Mouse (Mus musculus) midbrain, embryonic 12.5 days (tissue): ENCODE measurements at regions not wholly inside any gene's neighbourhood (a gene's known extent, or its start where the extent isn't known, plus 50 kb on each side); places are given as distances from the start of the nearest gene placed in this dataset.

Source experiments
- ATAC-seq: fragments of 200-750 bp; cut with Nextera tagmentation; 2 replicates; pipeline ENCODE4 v1.8.0; 2017; ENCODE audit warnings: low read depth, moderate TSS enrichment, moderate library complexity; ENCODE audit not compliant: low FRiP score
- H3K27ac ChIP-seq: fragments of 300-500 bp; sonication (generic); replicated peaks from 2 replicates; pipeline ENCODE4 v1.5.1; 2016; ENCODE audit warnings: mild to moderate bottlenecking
- H3K27me3 ChIP-seq: fragments of 300-500 bp; sonication (generic); 2 replicates; pipeline ENCODE4 v1.6.1; 2016; ENCODE audit warnings: mild to moderate bottlenecking
- H3K36me3 ChIP-seq: fragments of 300-500 bp; sonication (generic); 2 replicates; pipeline ENCODE4 v1.6.1; 2016
- H3K4me1 ChIP-seq: fragments of 300-500 bp; sonication (generic); 2 replicates; pipeline ENCODE4 v1.6.1; 2016
- H3K4me2 ChIP-seq: fragments of 300-500 bp; sonication (generic); replicated peaks from 2 replicates; pipeline ENCODE4 v1.6.1; 2016; ENCODE audit warnings: mild to moderate bottlenecking, moderate library complexity
- H3K4me3 ChIP-seq: fragments of 300-500 bp; sonication (generic); 2 replicates; pipeline ENCODE4 v1.5.1; 2016; ENCODE audit warnings: mild to moderate bottlenecking
- H3K9ac ChIP-seq: fragments of 300-500 bp; sonication (generic); replicated peaks from 2 replicates; pipeline ENCODE4 v1.6.1; 2016; ENCODE audit warnings: mild to moderate bottlenecking, moderate library complexity
- H3K9me3 ChIP-seq: fragments of 300-500 bp; sonication (generic); 2 replicates; pipeline ENCODE4 v1.6.1; 2016; ENCODE audit warnings: mild to moderate bottlenecking
- WGBS: fragments of 180-500 bp; shearing (Covaris S2); methylation state at CpG from one replicate; pipeline ENCODE4 v1.1.7; 2016; 5-methylcytosine and 5-hydroxymethylcytosine counted together

- Histone ChIP-seq H3K9me3 (no peaks in the 10 kb centered on the region), H3K4me1 (peaks cover 10% of the 10 kb centered on the region), H3K4me2 (no peak overlapping the region), H3K36me3 (no peaks in the 10 kb centered on the region), H3K27me3 (peaks cover 9% of the 10 kb centered on the region; the same call in 1 of the 2 replicates), H3K9ac (no peak overlapping the region), H3K4me3 (no peak overlapping the region), H3K27ac (no peak overlapping the region)
- WGBS, result 33% methylated on average over 10 of the region's 10 CpGs
- no peak for ATAC-seq
These were observed 183.7 kb downstream of the Bcl2l11 start for GRCm38 (mm10) chr2:128309541-128310030.

- Histone ChIP-seq H3K4me3 (no peak overlapping the region), H3K36me3 (no peaks in the 10 kb centered on the region), H3K9ac (no peak overlapping the region), H3K4me1 (peaks cover 9% of the 10 kb centered on the region), H3K27ac (no peak overlapping the region), H3K27me3 (peaks cover 9% of the 10 kb centered on the region; the same call in 1 of the 2 replicates), H3K9me3 (no peaks in the 10 kb centered on the region), H3K4me2 (no peak overlapping the region)
- WGBS, result 30% methylated on average over 5 of the region's 5 CpGs
- no peak for ATAC-seq
These were observed 184.2 kb downstream of the Bcl2l11 start for GRCm38 (mm10) chr2:128310081-128310480.

GRCm38 (mm10) chr2:128312084-128312594, 186.3 kb downstream of the Bcl2l11 start:
- peak; percentile 27; the same call in 1 of the 2 replicates for ATAC-seq
- Histone ChIP-seq H3K4me3 (peak overlapping the region; percentile 25), H3K9ac (0 out of 2 replicates have a peak overlapping the region, but pooled peaks have one; percentile 31), H3K27me3 (peaks cover 9% of the 10 kb centered on the region; the same call in 1 of the 2 replicates), H3K27ac (no peak overlapping the region), H3K9me3 (no peaks in the 10 kb centered on the region), H3K4me2 (peak overlapping the region; percentile 49), H3K36me3 (no peaks in the 10 kb centered on the region), H3K4me1 (peaks cover 9% of the 10 kb centered on the region)
- whole genome bisulfite sequencing, result 4% methylated on average over 14 of the region's 14 CpGs

DNA sequence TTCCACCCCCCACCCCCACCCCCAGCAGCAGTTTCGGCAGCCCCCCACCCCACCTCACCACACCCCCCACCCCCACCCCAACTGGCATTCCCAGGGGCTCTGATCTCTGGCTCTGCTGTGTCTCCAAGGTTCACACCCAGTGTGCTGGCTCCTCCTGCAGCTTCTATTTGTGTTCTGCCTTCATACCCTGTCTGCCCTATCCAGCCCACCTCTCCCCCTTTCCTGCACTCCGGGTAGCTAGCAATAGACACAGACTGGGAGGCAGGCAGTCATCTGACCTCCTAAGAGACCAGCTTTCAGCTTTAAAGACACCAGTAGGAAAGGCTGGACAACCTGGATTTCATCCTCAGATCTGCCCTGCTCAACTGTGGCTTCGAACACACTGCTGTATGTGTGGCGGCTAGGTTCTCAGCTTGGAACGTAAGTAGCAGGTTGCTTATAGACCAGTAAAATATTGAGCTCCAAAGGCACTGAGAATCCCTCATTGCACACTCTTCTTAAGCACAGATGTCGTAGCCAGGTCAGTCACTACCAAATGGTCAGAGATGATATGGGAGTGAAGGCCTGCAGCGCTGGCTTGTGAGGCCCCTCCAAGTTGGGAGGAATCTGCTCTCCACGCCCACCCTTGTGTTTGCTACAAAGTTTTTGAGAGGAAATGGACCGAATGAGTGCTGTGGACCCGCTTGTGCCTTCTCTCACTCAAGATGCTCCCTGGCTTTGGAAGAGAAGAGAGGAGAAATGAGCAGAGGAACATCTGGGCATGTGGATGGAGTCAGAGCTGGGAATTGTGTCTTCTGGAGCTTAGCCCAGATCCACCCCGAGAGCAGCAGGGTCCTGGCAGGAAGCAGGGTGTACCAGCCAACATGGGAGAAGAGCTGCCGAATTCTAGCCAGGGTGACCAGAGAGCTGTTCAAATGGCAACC, 187.1 kb downstream of the Bcl2l11 start:
- Histone ChIP-seq H3K27me3 (peaks cover 9% of the 10 kb centered on the region; the same call in 1 of the 2 replicates), H3K4me1 (peaks cover 9% of the 10 kb centered on the region), H3K9me3 (no peaks in the 10 kb centered on the region), H3K4me2 (peak overlapping the region; percentile 49), H3K4me3 (peak overlapping the region; percentile 25; the same call in 1 of the 2 replicates), H3K36me3 (no peaks in the 10 kb centered on the region), H3K27ac (no peak overlapping the region), H3K9ac (0 out of 2 replicates have a peak overlapping the region, but pooled peaks have one; percentile 31)
- peak; percentile 41; the same call in 1 of the 2 replicates for ATAC-seq
- 53% methylated on average over 12 of the region's 12 CpGs for whole genome bisulfite sequencing

DNA sequence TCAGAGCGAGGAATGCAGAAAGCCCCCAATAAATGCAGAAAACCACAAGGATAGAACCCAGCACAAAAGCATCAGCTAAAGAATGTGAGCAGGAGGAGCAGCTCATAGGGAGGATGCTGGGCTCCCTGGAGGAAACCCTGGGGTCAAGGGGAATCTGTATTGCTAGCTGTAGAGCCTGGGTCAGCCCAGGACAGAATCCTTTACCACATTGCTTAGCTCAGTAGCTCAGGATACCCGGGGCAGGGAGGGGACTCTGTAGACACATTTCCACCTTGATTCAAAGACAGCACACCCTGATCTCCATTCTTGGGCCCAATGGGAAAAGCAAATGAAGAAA, 187.7 kb downstream of the Bcl2l11 start:
- Histone ChIP-seq H3K27ac (no peak overlapping the region), H3K9me3 (no peaks in the 10 kb centered on the region), H3K9ac (no peak overlapping the region), H3K36me3 (no peaks in the 10 kb centered on the region), H3K4me3 (no peak overlapping the region), H3K4me1 (peaks cover 9% of the 10 kb centered on the region), H3K4me2 (no peak overlapping the region), H3K27me3 (peaks cover 9% of the 10 kb centered on the region; the same call in 1 of the 2 replicates)
- WGBS, result 52% methylated on average over 2 of the region's 2 CpGs
- ATAC-seq, result no peak

- Histone ChIP-seq H3K27ac (no peak overlapping the region), H3K4me1 (peaks cover 9% of the 10 kb centered on the region), H3K36me3 (no peaks in the 10 kb centered on the region), H3K4me3 (no peak overlapping the region), H3K27me3 (peaks cover 9% of the 10 kb centered on the region; the same call in 1 of the 2 replicates), H3K9ac (no peak overlapping the region), H3K4me2 (no peak overlapping the region), H3K9me3 (no peaks in the 10 kb centered on the region)
- no peak for ATAC-seq
- WGBS, result 32% methylated on average over 1 of the region's 1 CpGs
These were observed 188.1 kb downstream of the Bcl2l11 start for GRCm38 (mm10) chr2:128313948-128314347.

- Histone ChIP-seq H3K9ac (no peak overlapping the region), H3K4me1 (peaks cover 9% of the 10 kb centered on the region)
- 77% methylated on average over 2 of the region's 2 CpGs for WGBS
These were observed 190.7 kb downstream of the Bcl2l11 start for GRCm38 (mm10) chr2:128316516-128316915.

DNA sequence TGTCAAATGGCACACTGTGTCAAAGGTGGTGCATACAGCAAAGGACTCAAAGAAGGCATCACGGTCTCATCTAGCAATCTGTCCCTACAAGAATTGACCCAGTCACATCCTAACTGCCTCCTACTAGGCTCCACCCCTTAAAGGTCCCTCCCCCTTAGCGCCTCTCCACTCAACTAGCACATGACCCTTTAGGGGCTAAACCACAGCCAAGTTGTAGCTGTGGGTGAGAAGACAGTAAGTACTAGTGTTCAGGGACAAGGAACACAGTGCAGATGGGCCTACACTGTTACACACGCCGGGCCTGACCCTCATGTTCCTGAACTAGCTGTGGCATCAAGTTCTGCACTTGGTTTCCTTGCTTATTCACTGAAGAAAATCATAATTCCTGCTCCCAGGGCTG, 192.4 kb downstream of the Bcl2l11 start:
- no peaks in the 10 kb centered on the region for H3K9me3 ChIP-seq
- no peaks in the 10 kb centered on the region for H3K27me3 ChIP-seq
- H3K27ac ChIP-seq, result no peak overlapping the region
- no peak overlapping the region for H3K4me2 ChIP-seq
- no peaks in the 10 kb centered on the region for H3K4me1 ChIP-seq
- 90% methylated on average over 4 of the region's 4 CpGs for WGBS
- no peak overlapping the region for H3K4me3 ChIP-seq
- ATAC-seq, result no peak
- no peak overlapping the region for H3K9ac ChIP-seq
- H3K36me3 ChIP-seq, result no peaks in the 10 kb centered on the region

More at GRCm38 (mm10) chr2:128316516-128316915, 190.7 kb downstream of the Bcl2l11 start:
- no peak for ATAC-seq
- H3K9me3 ChIP-seq, result no peaks in the 10 kb centered on the region
- H3K27ac ChIP-seq, result no peak overlapping the region
- no peak overlapping the region for H3K4me3 ChIP-seq
- H3K36me3 ChIP-seq, result no peaks in the 10 kb centered on the region
- no peak overlapping the region for H3K4me2 ChIP-seq
- H3K27me3 ChIP-seq, result peaks cover 4% of the 10 kb centered on the region; the same call in 1 of the 2 replicates

DNA sequence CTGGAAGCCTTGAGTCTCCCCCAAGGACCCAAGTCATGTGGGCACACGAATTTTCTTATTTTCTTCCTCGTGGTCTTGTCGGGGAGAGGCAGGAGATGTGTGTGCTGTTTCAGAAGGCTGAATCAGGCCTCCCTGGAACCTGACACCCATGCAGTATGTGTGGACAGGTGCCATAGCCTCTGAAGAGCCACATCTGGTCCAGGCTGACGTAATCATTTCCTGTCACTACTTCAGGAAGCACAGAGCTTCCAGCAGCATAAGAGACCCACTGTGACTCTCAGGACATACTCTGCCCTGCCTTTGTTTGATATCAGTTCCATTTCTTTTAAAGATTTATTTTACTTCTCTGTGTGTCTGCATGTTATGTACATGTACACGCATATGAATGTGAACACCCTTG, 193.1 kb downstream of the Bcl2l11 start:
- Histone ChIP-seq H3K27me3 (no peaks in the 10 kb centered on the region), H3K9ac (no peak overlapping the region), H3K27ac (no peak overlapping the region), H3K4me1 (no peaks in the 10 kb centered on the region), H3K9me3 (no peaks in the 10 kb centered on the region), H3K4me3 (no peak overlapping the region), H3K4me2 (no peak overlapping the region), H3K36me3 (no peaks in the 10 kb centered on the region)
- no peak for ATAC-seq
- 81% methylated on average over 5 of the region's 5 CpGs for WGBS

GRCm38 (mm10) chr2:128321475-128321874, 195.6 kb downstream of the Bcl2l11 start:
- no peak for ATAC-seq
- Histone ChIP-seq H3K4me1 (peaks cover 9% of the 10 kb centered on the region), H3K27me3 (no peaks in the 10 kb centered on the region), H3K4me2 (no peak overlapping the region), H3K4me3 (no peak overlapping the region), H3K27ac (no peak overlapping the region), H3K9ac (no peak overlapping the region), H3K9me3 (no peaks in the 10 kb centered on the region), H3K36me3 (no peaks in the 10 kb centered on the region)
- WGBS, result 81% methylated on average over 2 of the region's 2 CpGs

GRCm38 (mm10) chr2:128324256-128325096, 198.6 kb downstream of the Bcl2l11 start:
- H3K27ac ChIP-seq, result no peak overlapping the region

More at GRCm38 (mm10) chr2:128324256-128325096, 198.6 kb downstream of the Bcl2l11 start:
- H3K36me3 ChIP-seq, result no peaks in the 10 kb centered on the region
- 45% methylated on average over 13 of the region's 13 CpGs for WGBS
- no peak overlapping the region for H3K4me2 ChIP-seq
- ATAC-seq, result no peak
- peaks cover 15% of the 10 kb centered on the region for H3K4me1 ChIP-seq
- no peak overlapping the region for H3K4me3 ChIP-seq
- H3K27me3 ChIP-seq, result no peaks in the 10 kb centered on the region
- no peak overlapping the region for H3K9ac ChIP-seq
- H3K9me3 ChIP-seq, result no peaks in the 10 kb centered on the region
